Mouse (Mus musculus): Measurements from ENCODE around the gene Nob1. TPM values are rescaled to one million over a fixed set of nuclear protein-coding genes. Genes with fewer than 3 reads are reported as not detected.

Gene Nob1
- polyA plus RNA-seq, 1 experiment from 2014 or later: 110 TPM

DNA sequence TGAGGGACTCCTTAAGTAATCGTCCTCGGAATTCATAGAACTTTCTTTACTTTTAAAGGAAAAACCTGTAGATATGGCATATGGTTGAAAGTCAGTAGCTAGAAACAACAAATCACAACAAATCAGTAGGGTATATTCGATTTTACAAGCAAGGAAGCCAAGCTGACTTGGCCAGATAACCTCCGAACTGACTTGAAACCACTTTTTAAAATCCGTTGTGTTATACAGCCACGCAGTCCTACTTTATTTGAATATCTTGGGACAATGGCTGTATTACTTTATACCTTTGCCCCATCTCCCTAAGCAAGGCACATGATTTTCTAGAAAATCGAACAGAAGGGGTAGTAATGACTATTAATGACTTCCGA is 363 bp upstream of the Nob1 start:
- Histone ChIP-seq H3K27me3 (ENCODE audit: low read depth, poor library complexity, severe bottlenecking) (no peaks in the 10 kb centered on the region), H3K36me3 (peaks cover 31% of the 10 kb centered on the region), H3K27ac (no peak overlapping the region), H3K4me1 (peaks cover 15% of the 10 kb centered on the region), H3K4me3 (peak overlapping the region; percentile 94), H3K9me3 (replicated peaks) (no peaks in the 10 kb centered on the region)
- 49% methylated on average over 8 of the region's 8 CpGs for WGBS
- DNase-seq (ENCODE audit: low spot score): no peak

DNA sequence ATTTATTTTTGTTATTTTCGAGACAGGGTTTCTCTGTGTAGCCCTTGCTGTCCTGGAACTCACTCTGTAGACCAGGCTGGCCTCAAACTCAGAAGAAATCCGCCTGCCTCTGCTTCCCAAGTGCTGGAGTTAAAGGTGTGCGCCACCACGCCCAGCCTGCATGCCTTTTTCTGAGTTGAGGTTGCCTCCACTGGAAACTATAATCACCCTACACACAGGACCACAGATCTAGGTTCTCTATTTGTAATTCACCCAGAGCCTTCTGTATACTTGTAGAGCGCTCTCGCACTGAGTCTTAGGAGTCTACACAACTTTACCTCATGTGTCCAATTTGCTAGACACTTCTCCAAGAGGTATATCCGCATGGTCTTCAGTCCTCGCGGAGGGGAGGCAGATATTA is 675 bp downstream of the Nob1 start:
- no peak for DNase-seq (ENCODE audit: low spot score)
- Histone ChIP-seq H3K27me3 (ENCODE audit: low read depth, poor library complexity, severe bottlenecking) (no peaks in the 10 kb centered on the region), H3K4me1 (peaks cover 15% of the 10 kb centered on the region), H3K36me3 (peaks cover 42% of the 10 kb centered on the region), H3K4me3 (peak overlapping the region; percentile 94), H3K9me3 (replicated peaks) (no peaks in the 10 kb centered on the region), H3K27ac (peak overlapping the region; percentile 93)
- WGBS: 37% methylated on average over 9 of the region's 9 CpGs

DNA sequence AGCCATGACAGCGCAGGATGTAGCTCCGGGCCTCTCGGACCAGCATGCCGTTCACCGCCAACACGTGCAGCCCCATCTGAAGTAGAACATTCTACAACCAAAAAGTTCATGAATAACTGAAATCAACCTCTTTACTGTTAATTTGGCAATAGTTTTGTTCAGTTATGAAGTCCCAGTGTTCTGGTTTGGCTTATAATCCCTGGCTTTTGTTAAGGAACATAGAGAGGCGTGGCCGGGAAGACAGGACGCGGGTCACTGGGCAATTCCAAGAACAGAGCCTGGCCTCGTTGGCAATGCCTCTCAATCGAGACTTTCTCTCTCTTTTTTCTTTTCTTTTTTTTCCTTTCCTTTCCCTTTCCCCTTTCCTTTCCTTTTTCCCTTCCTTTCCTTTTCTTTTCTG is 7.8 kb downstream of the Nob1 start:
- 95% methylated on average over 12 of the region's 12 CpGs for WGBS

DNA sequence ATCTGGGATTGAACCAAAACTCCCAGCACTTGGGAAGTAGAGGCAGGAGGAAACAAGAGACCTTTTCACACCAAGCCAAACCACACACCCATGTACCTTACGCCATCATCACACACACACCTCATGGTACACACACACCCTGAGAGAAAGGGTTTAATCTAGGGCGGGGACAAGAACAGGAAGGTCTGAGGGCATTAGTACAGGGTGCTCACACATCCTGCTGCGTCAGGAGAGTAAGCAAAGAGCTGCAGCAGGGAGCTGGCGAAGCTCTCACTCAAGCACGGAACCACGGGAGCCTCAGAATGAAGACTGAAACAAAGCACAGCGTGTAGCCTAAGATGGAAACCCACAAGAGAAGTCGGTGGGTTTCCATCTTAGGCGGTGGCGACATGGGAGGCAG is 11.0 kb downstream of the Nob1 start:
- H3K9me3 ChIP-seq (replicated peaks): no peaks in the 10 kb centered on the region
- no peaks in the 10 kb centered on the region for H3K27me3 ChIP-seq (ENCODE audit: low read depth, poor library complexity, severe bottlenecking)
- no peak for DNase-seq (ENCODE audit: low spot score)
- no peaks in the 10 kb centered on the region for H3K4me1 ChIP-seq
- WGBS: 93% methylated on average over 10 of the region's 10 CpGs
- no peak overlapping the region for H3K27ac ChIP-seq
- H3K4me3 ChIP-seq: no peak overlapping the region
- H3K36me3 ChIP-seq: peaks cover 99% of the 10 kb centered on the region

More for the DNA sequence above, 7.8 kb downstream of the Nob1 start:
- Histone ChIP-seq H3K4me1 (no peaks in the 10 kb centered on the region), H3K9me3 (replicated peaks) (no peaks in the 10 kb centered on the region), H3K27me3 (ENCODE audit: low read depth, poor library complexity, severe bottlenecking) (no peaks in the 10 kb centered on the region), H3K27ac (no peak overlapping the region), H3K36me3 (peaks cover 100% of the 10 kb centered on the region), H3K4me3 (no peak overlapping the region)
- DNase-seq (ENCODE audit: low spot score): no peak

DNA sequence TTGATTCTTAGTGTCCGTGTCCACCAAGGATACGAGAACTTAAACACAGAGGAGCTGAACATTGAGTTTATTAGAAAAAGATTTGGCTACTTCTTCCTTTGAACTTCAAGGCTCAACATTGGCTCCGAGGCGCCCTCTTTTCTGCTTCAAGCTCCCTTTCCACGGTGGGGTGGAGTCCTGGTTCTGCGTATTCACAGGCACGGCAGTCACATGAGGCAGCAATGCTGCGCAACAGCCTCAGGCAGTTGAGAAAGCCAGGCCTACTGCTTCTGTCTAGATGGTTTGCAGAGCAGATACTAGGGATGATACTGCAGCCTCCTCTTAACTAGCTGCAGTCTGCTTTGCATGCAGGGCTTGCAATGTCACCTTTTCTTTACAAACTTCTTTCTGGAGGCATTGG is 12.3 kb downstream of the Nob1 start:
- Histone ChIP-seq H3K27ac (no peak overlapping the region), H3K9me3 (replicated peaks) (no peaks in the 10 kb centered on the region), H3K4me3 (no peak overlapping the region), H3K36me3 (peaks cover 97% of the 10 kb centered on the region), H3K4me1 (no peaks in the 10 kb centered on the region), H3K27me3 (ENCODE audit: low read depth, poor library complexity, severe bottlenecking) (no peaks in the 10 kb centered on the region)
- DNase-seq (ENCODE audit: low spot score): no peak
- WGBS: 89% methylated on average over 8 of the region's 8 CpGs

DNA sequence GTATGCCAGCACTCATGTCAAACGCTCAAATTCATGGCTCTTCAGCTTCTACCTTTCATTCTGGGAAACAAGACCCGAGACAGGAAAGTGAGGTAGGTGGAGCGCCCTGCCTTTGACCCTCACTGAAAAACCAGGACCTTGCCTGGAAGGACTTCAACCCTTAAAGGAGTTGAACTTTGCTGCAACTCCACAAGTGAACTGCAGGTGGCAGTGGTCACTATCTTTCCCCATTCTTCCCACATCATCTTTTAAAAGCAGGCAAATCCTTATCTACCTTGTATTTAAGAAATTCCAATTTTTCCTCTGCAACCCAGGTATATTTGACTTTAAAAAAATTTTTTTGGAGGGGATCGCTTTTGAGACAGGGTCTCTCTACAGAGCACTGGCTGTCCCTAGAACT is 13.5 kb downstream of the Nob1 start:
- H3K4me1 ChIP-seq: peaks cover 10% of the 10 kb centered on the region
- H3K36me3 ChIP-seq: peaks cover 92% of the 10 kb centered on the region
- DNase-seq (ENCODE audit: low spot score): peak; percentile 42
- no peak overlapping the region for H3K4me3 ChIP-seq
- no peaks in the 10 kb centered on the region for H3K9me3 ChIP-seq (replicated peaks)
- H3K27ac ChIP-seq: no peak overlapping the region
- WGBS: 69% methylated on average over 4 of the region's 4 CpGs
- no peaks in the 10 kb centered on the region for H3K27me3 ChIP-seq (ENCODE audit: low read depth, poor library complexity, severe bottlenecking)

DNA sequence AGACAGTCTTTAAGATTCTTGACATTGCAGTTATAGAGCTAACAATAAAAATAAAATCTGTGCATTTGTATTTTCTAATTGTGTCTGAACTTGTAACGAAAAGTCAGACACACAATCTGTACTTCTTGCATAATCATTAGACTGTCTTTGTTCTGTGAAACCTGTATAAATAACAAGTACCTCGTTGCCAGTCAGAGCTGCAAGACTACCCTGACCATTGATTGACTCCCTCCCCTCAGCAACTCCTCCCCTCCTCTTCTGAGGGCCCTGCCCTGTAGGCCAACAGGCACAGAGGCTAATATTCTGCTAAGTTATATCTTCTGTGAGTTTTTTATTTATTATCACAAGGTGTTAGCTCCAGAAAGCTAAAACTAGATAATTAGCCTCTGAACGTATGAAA is 18.9 kb downstream of the Nob1 start:
- Histone ChIP-seq H3K9me3 (replicated peaks) (no peaks in the 10 kb centered on the region), H3K36me3 (peaks cover 37% of the 10 kb centered on the region), H3K27ac (no peak overlapping the region), H3K4me1 (peaks cover 34% of the 10 kb centered on the region), H3K4me3 (no peak overlapping the region), H3K27me3 (ENCODE audit: low read depth, poor library complexity, severe bottlenecking) (no peaks in the 10 kb centered on the region)
- DNase-seq (ENCODE audit: low spot score): no peak
- WGBS: 65% methylated on average over 3 of the region's 3 CpGs

DNA sequence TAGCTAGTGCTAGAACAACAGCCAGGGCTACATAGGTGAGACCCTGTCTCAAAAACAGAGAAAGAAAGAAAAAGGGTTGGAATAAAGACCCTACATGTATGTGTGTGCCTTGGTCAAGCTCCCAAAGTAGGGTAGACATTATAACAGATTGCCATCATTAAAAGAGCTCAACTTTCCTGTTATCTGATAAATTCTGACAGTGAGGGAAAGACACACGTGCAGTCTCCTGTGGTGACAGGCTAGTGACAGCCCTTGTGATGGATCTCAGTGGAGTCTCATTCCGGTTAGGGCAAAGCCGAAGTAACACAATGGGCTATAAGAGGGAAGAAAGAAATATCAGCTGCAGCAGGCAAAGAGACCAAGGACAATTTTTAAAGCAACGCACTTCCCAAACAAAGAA is 20.8 kb downstream of the Nob1 start:
- Histone ChIP-seq H3K9me3 (replicated peaks) (no peaks in the 10 kb centered on the region), H3K4me3 (no peak overlapping the region), H3K27me3 (ENCODE audit: low read depth, poor library complexity, severe bottlenecking) (no peaks in the 10 kb centered on the region), H3K36me3 (peaks cover 19% of the 10 kb centered on the region), H3K27ac (peak overlapping the region; percentile 88), H3K4me1 (peaks cover 40% of the 10 kb centered on the region)
- 76% methylated on average over 4 of the region's 4 CpGs for WGBS
- DNase-seq (ENCODE audit: low spot score): no peak

DNA sequence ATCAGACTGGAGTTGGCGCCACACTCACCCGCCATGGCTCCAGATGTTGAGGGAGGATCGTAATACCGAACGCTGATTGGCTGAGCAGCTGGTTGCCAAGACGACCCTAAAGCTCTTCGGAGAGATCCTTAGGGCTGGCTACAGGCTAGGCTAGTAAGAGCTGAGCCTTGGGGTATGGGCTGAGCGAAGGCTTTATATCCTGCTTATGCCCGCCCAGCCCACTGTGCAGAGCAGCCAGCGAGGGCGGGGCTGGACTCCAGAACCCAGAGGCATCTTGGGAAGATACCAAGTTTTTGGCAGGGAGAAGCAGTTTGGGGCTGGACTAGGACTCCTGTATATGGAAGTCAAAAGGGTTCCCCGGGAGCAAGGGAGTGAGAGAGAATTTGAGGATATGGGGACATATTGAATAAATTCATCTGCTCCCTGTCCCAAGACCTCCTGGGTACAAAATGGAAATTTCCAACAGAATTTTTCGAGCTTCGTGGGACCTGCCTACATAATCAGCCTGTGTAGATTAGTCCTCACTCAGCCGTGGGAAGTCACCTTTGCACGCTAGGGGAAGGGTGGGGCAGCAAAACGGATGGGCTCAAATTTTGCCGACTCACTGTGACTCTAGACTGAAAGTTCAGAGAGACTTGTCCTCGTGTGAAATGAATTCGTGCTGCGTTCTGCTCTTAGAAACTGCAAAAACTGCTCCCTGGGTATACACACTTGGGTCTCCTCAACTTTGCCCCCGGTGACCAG is 21.6 kb downstream of the Nob1 start, which contains the start of gene Nqo1:
TSS of gene Nqo1 (minus strand) at position 169 of the 744 bp plus-strand sequence.
- 17% methylated on average over 22 of the region's 22 CpGs for WGBS
- DNase-seq (ENCODE audit: low spot score): peak; percentile 87
- Histone ChIP-seq H3K4me3 (peak within 1 kb of the TSS; percentile 49), H3K27me3 (ENCODE audit: low read depth, poor library complexity, severe bottlenecking) (no peaks in the 10 kb centered on the region), H3K36me3 (peaks cover 13% of the 10 kb centered on the region), H3K4me1 (peaks cover 40% of the 10 kb centered on the region), H3K9me3 (replicated peaks) (no peaks in the 10 kb centered on the region), H3K27ac (peak within 1 kb of the TSS; percentile 88)

DNA sequence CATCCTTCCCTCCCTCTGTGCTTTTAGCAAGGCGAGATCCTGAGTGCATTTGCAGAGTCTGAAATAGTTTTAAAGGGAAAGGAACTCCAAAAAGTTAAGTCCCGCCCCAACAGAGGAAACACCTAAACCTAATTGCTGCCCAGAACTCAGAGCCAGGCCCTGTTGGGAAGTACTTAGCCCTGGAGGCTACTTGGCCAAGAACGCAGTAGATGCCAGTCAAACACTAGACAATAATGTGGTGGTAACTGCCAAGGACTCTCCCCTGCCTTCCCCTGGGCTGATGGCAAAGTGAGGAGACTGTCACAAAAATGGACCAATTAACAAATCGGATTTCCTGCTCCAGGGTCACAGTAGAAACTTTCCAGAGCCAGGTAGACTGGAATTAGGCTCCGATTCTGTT is 23.0 kb downstream of the Nob1 start:
- Histone ChIP-seq H3K27me3 (ENCODE audit: low read depth, poor library complexity, severe bottlenecking) (no peaks in the 10 kb centered on the region), H3K4me3 (no peak overlapping the region), H3K4me1 (peaks cover 47% of the 10 kb centered on the region), H3K9me3 (replicated peaks) (no peaks in the 10 kb centered on the region), H3K27ac (peak overlapping the region; percentile 88; the same call in 1 of the 2 replicates), H3K36me3 (0 out of 2 replicates have a peak, but pooled peaks cover under 1% of the 10 kb centered on the region)
- whole genome bisulfite sequencing: 81% methylated on average over 5 of the region's 5 CpGs
- DNase-seq (ENCODE audit: low spot score): no peak

DNA sequence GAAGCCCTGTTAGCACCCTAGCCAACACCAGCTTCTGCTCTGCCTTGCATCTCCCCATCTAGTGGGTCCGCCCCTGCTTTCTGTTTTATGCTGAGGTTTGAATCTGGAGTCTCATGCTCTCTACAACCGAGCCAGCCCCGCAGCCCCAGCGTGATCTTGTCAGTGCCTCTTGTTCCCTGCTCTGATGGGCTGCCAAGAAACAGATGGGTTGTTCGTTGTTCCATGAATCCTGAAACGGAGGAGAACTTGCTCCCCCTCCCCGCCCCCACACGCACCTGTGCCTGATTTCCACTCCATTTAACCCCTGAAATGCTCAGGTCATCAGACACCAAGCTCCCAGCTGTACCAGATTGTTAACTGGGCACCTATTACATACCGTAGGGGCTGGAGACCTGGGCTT is 25.4 kb downstream of the Nob1 start:
- peak; percentile 40 for DNase-seq (ENCODE audit: low spot score)
- H3K9me3 ChIP-seq (replicated peaks): no peaks in the 10 kb centered on the region
- no peak overlapping the region for H3K4me3 ChIP-seq
- H3K27me3 ChIP-seq (ENCODE audit: low read depth, poor library complexity, severe bottlenecking): no peaks in the 10 kb centered on the region
- H3K4me1 ChIP-seq: peaks cover 53% of the 10 kb centered on the region
- peak overlapping the region; percentile 58; the same call in 1 of the 2 replicates for H3K27ac ChIP-seq
- WGBS: 39% methylated on average over 9 of the region's 9 CpGs
- H3K36me3 ChIP-seq: no peaks in the 10 kb centered on the region

DNA sequence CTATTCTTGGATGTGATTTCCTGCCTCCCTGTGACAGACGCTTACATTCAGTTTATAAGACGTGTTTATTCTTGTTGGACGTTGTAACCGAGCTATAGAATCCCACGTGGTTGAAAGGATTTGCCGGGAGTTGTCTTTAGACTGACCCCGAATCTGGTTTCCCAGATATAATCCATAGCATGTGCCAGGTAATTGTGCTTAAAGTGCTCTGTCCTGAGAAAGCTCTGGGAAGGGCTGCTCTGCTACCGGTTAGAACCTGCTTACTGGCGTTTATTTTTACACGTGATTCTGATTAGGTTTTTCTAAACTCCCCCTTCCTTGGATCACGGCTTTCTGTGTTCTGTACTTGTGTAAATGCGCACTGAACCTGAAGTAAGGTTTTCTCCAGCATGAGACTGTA is 27.2 kb downstream of the Nob1 start:
- no peaks in the 10 kb centered on the region for H3K27me3 ChIP-seq (ENCODE audit: low read depth, poor library complexity, severe bottlenecking)
- WGBS: 60% methylated on average over 12 of the region's 12 CpGs
- H3K36me3 ChIP-seq: no peaks in the 10 kb centered on the region
- H3K4me1 ChIP-seq: peaks cover 40% of the 10 kb centered on the region
- peak overlapping the region; percentile 69 for H3K27ac ChIP-seq
- no peak overlapping the region for H3K4me3 ChIP-seq
- no peak for DNase-seq (ENCODE audit: low spot score)
- no peaks in the 10 kb centered on the region for H3K9me3 ChIP-seq (replicated peaks)

DNA sequence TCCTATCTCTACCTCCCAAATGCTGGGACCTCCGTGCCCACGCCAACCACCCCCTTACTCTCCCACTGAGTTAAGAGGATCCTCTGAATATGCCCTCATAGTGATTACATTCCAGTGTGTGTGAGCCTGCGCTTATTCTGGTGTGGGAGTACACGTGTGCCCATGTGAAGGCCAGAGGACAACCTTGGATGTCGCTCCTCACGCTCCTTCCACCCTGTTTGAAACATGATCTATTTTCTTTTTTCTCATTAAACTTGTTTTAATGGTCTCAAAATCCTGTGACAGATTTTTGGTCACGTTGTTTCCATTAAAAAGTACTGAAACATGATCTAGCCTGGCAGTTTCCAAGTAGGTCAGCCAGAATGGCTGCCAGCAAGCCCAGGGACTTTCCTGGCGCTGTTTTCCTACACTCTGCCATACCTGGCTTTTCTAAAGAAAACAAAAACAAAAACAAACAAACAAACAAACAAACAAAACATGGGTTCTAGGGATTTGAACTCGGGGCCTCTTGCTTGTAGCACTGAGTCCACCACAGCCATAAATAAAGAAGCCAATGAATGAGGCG is 28.7 kb downstream of the Nob1 start:
- Histone ChIP-seq H3K36me3 (no peaks in the 10 kb centered on the region), H3K27me3 (ENCODE audit: low read depth, poor library complexity, severe bottlenecking) (no peaks in the 10 kb centered on the region), H3K9me3 (replicated peaks) (no peaks in the 10 kb centered on the region), H3K4me1 (peaks cover 29% of the 10 kb centered on the region), H3K4me3 (no peak overlapping the region), H3K27ac (peak overlapping the region; percentile 69)
- no peak for DNase-seq (ENCODE audit: low spot score)
- WGBS: 74% methylated on average over 10 of the region's 10 CpGs

Measured in limb, embryonic 10.5 days (tissue).